Mouse (Mus musculus) kidney, adult 2 months (tissue): ENCODE results near the gene Sesn1.

Experiments
- CTCF ChIP-seq: fragments of 200-500 bp; conservative IDR thresholded peaks from 2 replicates; pipeline ENCODE4 v1.5.1; 2011; ENCODE audit warnings: low read depth, mild to moderate bottlenecking, control low read depth, low read length, moderate library complexity, mixed read lengths; ENCODE audit not compliant: insufficient read depth, insufficient read length
- POLR2A ChIP-seq: fragments of 200-500 bp; IDR thresholded peaks from one replicate; pipeline ENCODE4 v1.6.1; 2011; ENCODE audit warnings: low read depth, low read length, control low read depth

DNA sequence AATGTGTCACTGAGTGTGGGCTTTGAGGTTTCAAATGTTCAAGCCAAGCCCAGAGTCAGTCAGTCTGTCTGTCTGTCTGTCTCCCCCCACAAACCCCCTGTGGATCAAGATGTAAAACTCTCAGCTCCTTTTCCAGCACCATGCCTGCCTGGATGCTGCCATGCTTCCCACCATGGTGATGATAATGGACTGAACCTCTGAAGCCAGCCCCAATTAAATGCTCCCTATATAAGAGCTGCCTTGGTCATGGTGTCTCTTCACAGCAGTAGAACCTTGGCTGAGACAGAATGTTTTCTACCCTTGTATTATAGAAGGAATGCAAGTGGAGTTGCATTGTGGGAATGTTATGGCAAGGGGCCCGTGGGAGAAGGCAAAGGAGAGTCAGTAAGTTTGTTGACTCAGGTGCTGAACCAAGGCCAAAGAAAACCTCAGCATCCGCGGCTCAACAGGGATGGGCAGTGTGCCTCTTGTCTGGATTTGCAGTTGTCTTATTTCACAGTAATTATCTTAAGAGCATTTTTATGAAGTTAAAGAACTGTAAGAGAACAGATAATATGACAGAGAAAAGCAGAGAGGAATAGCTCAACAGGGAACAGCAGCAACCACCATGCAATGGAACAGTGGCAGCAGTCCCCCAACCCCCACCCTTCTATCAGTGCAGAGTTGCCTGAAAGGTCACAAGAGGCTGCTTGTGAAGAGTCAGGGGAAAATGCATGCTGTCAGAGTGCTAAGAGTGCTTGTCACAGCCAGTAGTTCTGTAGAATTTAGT lies 56.5 kb downstream of the Sesn1 start:
- TF ChIP-seq CTCF (no peak), POLR2A (no peak)
